Mouse (Mus musculus) neural tube, embryonic 10.5 days (tissue): ENCODE measurements around the gene Ralbp1.

ENCODE experiments used
- DNase-seq: peaks from one replicate; pipeline ENCODE4 v3.0.0-alpha.2; 2017; ENCODE audit warnings: low spot score; ENCODE audit errors: extremely low spot score

Gene Ralbp1

GRCm38 (mm10) chr17:65885697-65886529, at the start of gene Ralbp1:
Gene Ralbp1, minus strand, starts transcription at chr17:65885798.
- peak; percentile 39 for DNase-seq

GRCm38 (mm10) chr17:65933741-65934140, 48.1 kb upstream of the Ralbp1 start:
- DNase-seq = no peak

- DNase-seq = no peak
Observed at GRCm38 (mm10) chr17:65931525-65931924, 45.9 kb upstream of the Ralbp1 start.

- DNase-seq = no peak
Observed at GRCm38 (mm10) chr17:65930960-65931359, 45.4 kb upstream of the Ralbp1 start.

GRCm38 (mm10) chr17:65930158-65930826, 44.7 kb upstream of the Ralbp1 start:
- DNase-seq = no peak

- DNase-seq = no peak
Observed at GRCm38 (mm10) chr17:65929319-65929978, 43.9 kb upstream of the Ralbp1 start.

- no peak for DNase-seq
Observed at GRCm38 (mm10) chr17:65927077-65927476, 41.5 kb upstream of the Ralbp1 start.

GRCm38 (mm10) chr17:65924218-65924617, 38.6 kb upstream of the Ralbp1 start:
- no peak for DNase-seq

GRCm38 (mm10) chr17:65921975-65922374, 36.4 kb upstream of the Ralbp1 start:
- no peak for DNase-seq

GRCm38 (mm10) chr17:65919235-65919634, 33.6 kb upstream of the Ralbp1 start:
- DNase-seq = no peak

- DNase-seq = peak; percentile 13
Observed at GRCm38 (mm10) chr17:65916135-65916668, 30.6 kb upstream of the Ralbp1 start.

- DNase-seq = no peak
Observed at GRCm38 (mm10) chr17:65914083-65914482, 28.5 kb upstream of the Ralbp1 start.

- no peak for DNase-seq
Observed at GRCm38 (mm10) chr17:65912202-65912601, 26.6 kb upstream of the Ralbp1 start.

- no peak for DNase-seq
Observed at GRCm38 (mm10) chr17:65911285-65912069, 25.9 kb upstream of the Ralbp1 start.

GRCm38 (mm10) chr17:65908270-65908669, 22.7 kb upstream of the Ralbp1 start:
- DNase-seq = no peak

GRCm38 (mm10) chr17:65906895-65907401, 21.4 kb upstream of the Ralbp1 start:
- no peak for DNase-seq

- DNase-seq = no peak
Observed at GRCm38 (mm10) chr17:65906313-65906894, 20.8 kb upstream of the Ralbp1 start.

- DNase-seq = no peak
Observed at GRCm38 (mm10) chr17:65905241-65905640, 19.6 kb upstream of the Ralbp1 start.

- DNase-seq = no peak
Observed at GRCm38 (mm10) chr17:65903826-65904225, 18.2 kb upstream of the Ralbp1 start.

GRCm38 (mm10) chr17:65903011-65903410, 17.4 kb upstream of the Ralbp1 start:
- no peak for DNase-seq
